ENCODE assay signal across 9 mouse cellular contexts in genomic region chr13:106835844-106836526, GRCm38 (mm10).
DNase-seq lines count a peak whose midpoint lies in the region; ATAC-seq and TF ChIP-seq lines count a peak whose summit lies in the region.
"Had no signal": no experiment of that assay in that cellular context is flagged by ENCODE, and none has a peak within 500 bp of the region (broad histone marks: within the 10 kb centered on the region; RNA-seq: fewer than 3 reads in every experiment).

No protein-coding gene starts in this region.

- TF ChIP-seq RAD21 in MEL (IDR thresholded peaks at IDR 0.05; ENCODE audit: low read depth, low read length): no peak

- no peak for TF ChIP-seq EP300 in MEL (IDR thresholded peaks at IDR 0.05; ENCODE audit: low read depth in 1 of 2, low read length in 2 of 2)

- H3K36me3 ChIP-seq in MEL (ENCODE audit: control insufficient read depth in 1 of 2, insufficient read depth in 2 of 2, low read length in 2 of 2): peaks cover 5 to 7% of the 10 kb centered on the region in 2 experiments; a peak in 3 of 4 replicates

- no peak overlapping the region for H3K9ac ChIP-seq in MEL (ENCODE audit: control insufficient read depth, low read depth, low read length, poor library complexity, severe bottlenecking)
- H3K9ac ChIP-seq: limb, embryonic 13.5 days had no signal

- H3K79me2 ChIP-seq in MEL (ENCODE audit: control insufficient read depth, insufficient read depth, low read length, poor library complexity): no peaks in the 10 kb centered on the region

- peak; percentile 94 for ATAC-seq in frontal cortex, adult (ENCODE audit: low TSS enrichment)
- ATAC-seq in erythroid progenitor cell, adult 5-6 weeks (replicated peaks; ENCODE audit: low FRiP score, poor library complexity, severe bottlenecking): peak; percentile 49

- no peaks in the 10 kb centered on the region for H3K27me3 ChIP-seq in MEL (ENCODE audit: control insufficient read depth in 1 of 2, insufficient read depth in 2 of 2, low read length in 2 of 2)
- H3K27me3 ChIP-seq: limb, embryonic 13.5 days had no signal

- H3K4me3 ChIP-seq in MEL (ENCODE audit: control insufficient read depth in 1 of 2, insufficient read depth in 1 of 2, low read depth in 2 of 2, low read length in 2 of 2): no peak overlapping the region
- H3K4me3 ChIP-seq: limb, embryonic 13.5 days had no signal

- TF ChIP-seq POLR2A in MEL (IDR thresholded peaks at IDR 0.05; ENCODE audit: control insufficient read depth in 1 of 2, insufficient read depth in 1 of 2, low read depth in 1 of 2, low read length in 2 of 2, poor library complexity in 1 of 2): no peak

- no peak overlapping the region for H3K27ac ChIP-seq in MEL (ENCODE audit: control insufficient read depth, low read depth, low read length)
- H3K27ac ChIP-seq: limb, embryonic 13.5 days had no signal

- no peaks in the 10 kb centered on the region for H3K9me3 ChIP-seq in MEL (replicated peaks; ENCODE audit: insufficient read depth, low read length)
- H3K9me3 ChIP-seq: limb, embryonic 13.5 days had no signal

- H3K4me1 ChIP-seq in MEL (ENCODE audit: control insufficient read depth in 1 of 2, insufficient read depth in 2 of 2, low read length in 2 of 2): peaks cover 0 to 3% of the 10 kb centered on the region in 2 experiments; a peak in 3 of 4 replicates
- H3K4me1 ChIP-seq: limb, embryonic 13.5 days had no signal

- no peak for TF ChIP-seq CTCF in MEL (IDR thresholded peaks at IDR 0.05 in 2 of 3, conservative IDR thresholded peaks at IDR 0.05 in 1 of 3; ENCODE audit: control insufficient read depth in 1 of 3, insufficient read depth in 1 of 3, low read depth in 2 of 3, low read length in 3 of 3, poor library complexity in 1 of 3, severe bottlenecking in 1 of 3)

- no peak for DNase-seq in frontal cortex, postnatal 10 days (ENCODE audit: low spot score in 2 of 2)
- DNase-seq in MEL (ENCODE audit: low read depth, low spot score): peak; percentile 57
- peak; percentile 34 to 67 for DNase-seq in kidney, adult 8-10 months
- DNase-seq in lung, postnatal 4 days: peak; percentile 31 to 36
- DNase-seq in thymus, postnatal 25 days: peak; percentile 49
- DNase-seq in layer of hippocampus, adult 11-12 months (ENCODE audit: low spot score): no peak

TF ChIP-seq in MEL, 35 proteins besides CTCF, POLR2A, EP300 and RAD21:
- no peak for TF ChIP-seq RCOR1 (IDR thresholded peaks at IDR 0.05; ENCODE audit: low read depth, low read length)
- TF ChIP-seq ZNF384 (IDR thresholded peaks at IDR 0.05; ENCODE audit: low read depth, low read length): 0 out of 2 replicates have a peak, but pooled peaks have one; percentile 15
- TF ChIP-seq MAZ (IDR thresholded peaks at IDR 0.05; ENCODE audit: low read depth, low read length): no peak
- no peak for TF ChIP-seq MAX (IDR thresholded peaks at IDR 0.05; ENCODE audit: low read length)
- TF ChIP-seq MEF2A (IDR thresholded peaks at IDR 0.05; ENCODE audit: extremely low read depth, insufficient replicate concordance, low read depth, low read length, poor library complexity, severe bottlenecking): no peak
- TF ChIP-seq JUND (IDR thresholded peaks at IDR 0.05; ENCODE audit: low read depth, low read length): no peak

Comparison
In these comparisons a context has a peak if more than half of its experiments do, and no peak if none do; other contexts are left out.
1. DNase-seq: peak in MEL (single experiment), kidney, adult 8-10 months (2 of 2), lung, postnatal 4 days (2 of 2) and thymus, postnatal 25 days (single experiment); none in frontal cortex, postnatal 10 days (0 of 2) and layer of hippocampus, adult 11-12 months (single experiment).